Mouse (Mus musculus) liver, embryonic 15.5 days (tissue): ENCODE results near the gene Stx12. TPM values are rescaled to one million over a fixed set of nuclear protein-coding genes. Genes with fewer than 3 reads are reported as not detected.

ENCODE experiments used
- ATAC-seq: fragments of 200-750 bp; cut with Nextera tagmentation; 2 replicates; pipeline ENCODE4 v1.8.0; 2017; ENCODE audit warnings: moderate number of reproducible peaks, mild to moderate bottlenecking, moderate library complexity; ENCODE audit not compliant: insufficient read depth
- H3K27ac ChIP-seq: fragments of 300-500 bp; sonication (generic); replicated peaks from 2 replicates; pipeline ENCODE4 v1.5.1; 2015; ENCODE audit warnings: mild to moderate bottlenecking, inconsistent platforms
- H3K27me3 ChIP-seq: fragments of 300-500 bp; sonication (generic); 2 replicates; pipeline ENCODE4 v1.6.1; 2015; ENCODE audit warnings: mild to moderate bottlenecking, inconsistent platforms
- H3K36me3 ChIP-seq: fragments of 300-500 bp; sonication (generic); replicated peaks from 2 replicates; pipeline ENCODE4 v1.6.1; 2015; ENCODE audit warnings: moderate library complexity, mild to moderate bottlenecking, inconsistent platforms
- H3K4me1 ChIP-seq: fragments of 300-500 bp; sonication (generic); replicated peaks from 2 replicates; pipeline ENCODE4 v1.6.1; 2015; ENCODE audit warnings: inconsistent platforms
- H3K4me2 ChIP-seq: fragments of 300-500 bp; sonication (generic); 2 replicates; pipeline ENCODE4 v1.6.1; 2015; ENCODE audit warnings: moderate library complexity, mild to moderate bottlenecking, inconsistent platforms
- H3K4me3 ChIP-seq: fragments of 300-500 bp; sonication (generic); replicated peaks from 2 replicates; pipeline ENCODE4 v1.5.1; 2015; ENCODE audit warnings: mild to moderate bottlenecking, inconsistent platforms
- H3K9ac ChIP-seq: fragments of 300-500 bp; sonication (generic); 2 replicates; pipeline ENCODE4 v1.6.1; 2015; ENCODE audit warnings: moderate library complexity, mild to moderate bottlenecking, inconsistent platforms
- H3K9me3 ChIP-seq: fragments of 300-500 bp; sonication (generic); replicated peaks from 2 replicates; pipeline ENCODE4 v1.6.1; 2016; ENCODE audit warnings: inconsistent platforms
- WGBS: fragments of 180-500 bp; shearing (Covaris S2); methylation state at CpG from one replicate; pipeline ENCODE4 v1.1.7; 2015; ENCODE audit warnings: mixed read lengths; ENCODE audit not compliant: insufficient replicate concordance; 5-methylcytosine and 5-hydroxymethylcytosine counted together
- polyA plus RNA-seq: library from polyadenylated mRNA; unstranded; fragments of >200 nt; fragmentation: Nextera tagmentation; extraction: Ambion mirVana; gene quantifications from 2 replicates; pipeline ENCODE4 v1.2.1, GENCODE M21; 2015

Stx12 gene
- polyA plus RNA-seq, 1 experiment from 2014 or later: 15.9 TPM

DNA sequence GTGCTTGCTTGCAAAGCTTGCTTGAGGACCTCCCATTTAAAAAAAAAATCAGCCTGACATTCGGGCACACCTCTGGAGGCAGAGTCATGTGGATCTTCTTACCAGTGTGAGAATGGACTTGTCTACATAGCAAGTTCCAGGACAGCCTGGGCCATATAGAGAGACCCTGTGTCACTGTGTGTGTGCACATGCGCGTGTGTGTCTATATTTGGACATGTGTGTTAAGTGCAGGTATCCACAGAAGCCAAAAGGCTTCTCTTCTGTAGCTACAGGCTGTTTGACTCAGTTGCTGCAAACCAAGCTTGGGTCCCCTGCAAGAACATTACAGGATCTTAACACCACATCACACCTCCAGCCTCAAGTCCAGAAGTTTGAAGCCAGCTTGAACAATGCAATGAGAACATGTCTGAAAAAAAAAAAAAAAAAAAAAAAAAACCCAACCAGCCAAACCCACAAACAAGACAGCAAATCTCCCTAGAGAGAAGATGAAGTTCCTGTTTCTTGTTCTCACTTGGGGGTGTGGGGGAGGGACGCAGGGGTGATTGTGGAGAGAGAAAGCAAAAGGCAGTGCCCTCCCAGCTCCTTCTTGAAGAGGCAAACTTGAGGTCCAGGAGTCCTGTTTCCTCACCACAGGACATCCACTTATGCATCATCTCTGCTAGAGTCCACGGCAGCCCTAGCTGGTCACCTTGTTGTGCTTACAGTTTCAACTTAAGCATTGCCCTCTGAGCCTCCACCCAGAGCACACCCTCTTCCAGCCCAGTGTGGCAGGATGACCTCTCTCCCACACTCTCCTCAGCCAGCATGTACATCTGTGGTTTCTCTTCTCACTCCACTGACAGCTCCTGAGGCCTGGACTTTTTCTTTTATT lies 76.3 kb downstream of the Stx12 start:
- ATAC-seq: no peak

DNA sequence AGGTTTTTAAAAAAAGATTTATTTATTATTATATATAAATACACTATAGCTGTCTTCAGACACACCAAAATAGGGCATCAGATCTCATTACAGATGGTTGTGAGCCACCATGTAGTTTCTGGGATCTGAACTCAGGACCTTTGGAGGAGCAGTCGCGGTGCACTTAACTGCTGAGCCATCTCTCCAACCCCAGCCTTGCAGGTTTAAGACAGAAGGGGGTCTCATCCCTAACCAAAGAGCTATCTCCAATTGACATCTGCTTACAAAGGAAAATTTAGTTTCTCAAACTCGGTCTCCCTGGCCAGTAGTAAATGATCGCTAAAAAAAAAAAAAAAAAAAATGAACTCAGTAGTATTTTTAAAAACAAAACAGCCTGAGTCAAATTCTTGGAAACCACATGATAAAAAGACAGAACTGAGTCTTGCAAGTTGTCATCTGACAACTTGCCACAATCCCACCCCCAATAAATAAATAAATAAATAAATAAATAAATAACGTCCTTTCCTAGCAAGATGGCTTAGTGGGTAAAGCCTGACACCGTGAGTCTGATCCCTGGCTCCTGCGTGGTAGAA lies 77.6 kb downstream of the Stx12 start:
- Histone ChIP-seq H3K27ac (no peak overlapping the region), H3K4me2 (no peak overlapping the region), H3K36me3 (no peaks in the 10 kb centered on the region), H3K9me3 (0 out of 2 replicates have a peak, but pooled peaks cover 3% of the 10 kb centered on the region), H3K4me3 (no peak overlapping the region), H3K27me3 (no peaks in the 10 kb centered on the region), H3K4me1 (peaks cover 24% of the 10 kb centered on the region), H3K9ac (no peak overlapping the region)
- no peak for ATAC-seq
- 64% methylated on average over 7 of the region's 7 CpGs for WGBS

More for the DNA sequence above, 76.3 kb downstream of the Stx12 start:
- H3K27ac ChIP-seq: peak overlapping the region; percentile 67; the same call in 1 of the 2 replicates
- peaks cover 13% of the 10 kb centered on the region; the same call in 1 of the 2 replicates for H3K4me1 ChIP-seq
- H3K4me3 ChIP-seq: no peak overlapping the region
- 0 out of 2 replicates have a peak, but pooled peaks cover 3% of the 10 kb centered on the region for H3K9me3 ChIP-seq
- no peaks in the 10 kb centered on the region for H3K27me3 ChIP-seq
- H3K36me3 ChIP-seq: no peaks in the 10 kb centered on the region
- WGBS: 25% methylated on average over 5 of the region's 5 CpGs
- no peak overlapping the region for H3K9ac ChIP-seq
- H3K4me2 ChIP-seq: no peak overlapping the region

DNA sequence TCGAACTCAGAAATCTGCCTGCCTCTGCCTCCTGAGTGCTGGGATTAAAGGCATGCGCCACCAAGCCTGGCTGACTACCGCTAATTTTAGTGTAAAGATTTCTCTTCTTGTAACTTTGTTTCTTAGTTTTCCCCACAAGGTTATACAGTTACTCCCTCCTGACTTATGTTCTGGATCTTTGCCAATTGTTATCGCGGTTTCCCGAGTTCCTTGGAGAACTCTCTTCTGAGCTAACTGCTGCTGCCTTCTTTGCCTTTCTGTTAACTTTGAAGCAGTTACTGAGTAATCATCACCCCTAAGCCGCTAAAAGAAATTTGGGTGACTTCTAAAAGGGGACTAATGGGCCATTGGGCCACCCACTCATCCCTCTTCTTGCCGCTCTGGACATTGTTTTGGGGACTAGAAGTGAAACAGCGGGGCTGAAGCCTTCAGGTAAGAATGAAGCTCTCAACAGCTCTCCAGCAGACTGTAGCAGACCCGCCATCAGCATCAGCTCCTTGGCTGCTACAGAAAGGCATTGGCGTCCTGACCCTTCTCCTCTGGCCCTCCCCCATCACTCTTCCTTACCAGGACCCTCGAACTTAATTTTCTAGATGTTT lies 78.6 kb downstream of the Stx12 start:
- no peaks in the 10 kb centered on the region for H3K27me3 ChIP-seq
- no peak overlapping the region for H3K9ac ChIP-seq
- 0 out of 2 replicates have a peak overlapping the region, but pooled peaks have one; percentile 9 for H3K27ac ChIP-seq
- peaks cover 33% of the 10 kb centered on the region for H3K4me1 ChIP-seq
- 0 out of 2 replicates have a peak, but pooled peaks cover 2% of the 10 kb centered on the region for H3K9me3 ChIP-seq
- no peak overlapping the region for H3K4me3 ChIP-seq
- H3K36me3 ChIP-seq: no peaks in the 10 kb centered on the region
- no peak for ATAC-seq
- H3K4me2 ChIP-seq: no peak overlapping the region
- WGBS: 74% methylated on average over 12 of the region's 12 CpGs

DNA sequence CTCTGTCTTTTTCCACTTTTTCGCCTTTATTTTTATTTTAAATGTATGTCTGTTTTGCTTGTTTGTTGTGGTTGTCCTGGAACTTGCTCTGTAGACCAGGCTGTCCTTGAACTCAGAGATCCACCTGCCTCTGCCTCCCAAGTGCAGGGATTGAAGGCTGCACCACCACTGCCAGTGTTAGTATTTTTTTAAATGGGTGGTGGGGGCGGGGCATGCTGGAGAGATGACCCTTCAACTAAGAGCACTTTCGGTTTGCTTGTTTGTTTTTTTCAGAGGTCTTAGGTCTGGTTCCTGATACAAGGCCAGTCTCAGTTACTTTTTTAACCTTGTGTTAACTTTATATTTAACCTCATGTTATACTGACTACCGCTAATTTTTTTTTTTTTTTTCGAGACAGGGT lies 79.2 kb downstream of the Stx12 start:
- H3K9me3 ChIP-seq: no peaks in the 10 kb centered on the region
- WGBS: 67% methylated on average over 5 of the region's 5 CpGs
- no peak overlapping the region for H3K4me2 ChIP-seq
- H3K27me3 ChIP-seq: no peaks in the 10 kb centered on the region
- no peaks in the 10 kb centered on the region for H3K36me3 ChIP-seq
- H3K9ac ChIP-seq: no peak overlapping the region
- 0 out of 2 replicates have a peak overlapping the region, but pooled peaks have one; percentile 64 for H3K27ac ChIP-seq
- H3K4me1 ChIP-seq: peaks cover 34% of the 10 kb centered on the region
- H3K4me3 ChIP-seq: no peak overlapping the region
- no peak for ATAC-seq

DNA sequence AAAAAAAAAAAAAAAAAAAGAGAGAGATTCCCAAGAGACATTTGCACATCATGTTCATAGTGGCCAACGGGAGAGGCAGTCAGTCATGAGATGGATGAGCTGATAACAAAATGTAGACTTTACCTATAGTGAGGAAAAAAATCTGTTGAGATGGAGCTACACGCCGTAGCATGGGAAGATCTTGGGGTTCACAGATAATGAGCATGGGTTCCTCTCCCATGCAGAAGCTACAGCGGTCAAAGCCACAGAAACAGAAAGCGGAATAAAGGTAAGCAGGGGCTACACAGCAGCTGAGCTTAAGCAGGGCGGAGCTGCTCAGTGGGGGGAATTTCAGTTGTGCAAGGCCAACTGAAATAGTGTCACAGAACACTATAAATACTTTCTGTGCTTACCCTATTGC lies 80.0 kb downstream of the Stx12 start:
- 36% methylated on average over 6 of the region's 6 CpGs for WGBS
- Histone ChIP-seq H3K27me3 (no peaks in the 10 kb centered on the region), H3K36me3 (no peaks in the 10 kb centered on the region), H3K9me3 (no peaks in the 10 kb centered on the region), H3K9ac (no peak overlapping the region), H3K4me1 (peaks cover 33% of the 10 kb centered on the region), H3K4me3 (no peak overlapping the region), H3K4me2 (no peak overlapping the region), H3K27ac (0 out of 2 replicates have a peak overlapping the region, but pooled peaks have one; percentile 16)
- no peak for ATAC-seq

DNA sequence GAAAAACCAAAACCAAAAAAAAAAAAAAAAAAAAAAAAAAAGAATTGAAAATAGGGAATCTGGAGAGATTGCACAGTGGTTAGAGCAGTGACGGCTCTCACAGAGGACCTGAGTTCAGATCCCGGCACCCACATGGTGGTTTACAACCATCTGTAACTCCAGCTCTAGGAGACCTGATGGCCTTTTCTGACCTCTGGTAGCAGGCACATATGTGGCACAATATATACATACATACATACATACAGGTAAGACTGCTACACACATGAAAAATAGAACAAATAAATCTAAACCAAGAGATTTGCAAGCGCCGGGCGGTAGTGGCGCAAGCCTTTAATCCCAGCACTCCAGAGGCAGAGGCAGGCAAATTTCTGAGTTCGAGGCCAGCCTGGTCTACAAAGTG lies 80.4 kb downstream of the Stx12 start:
- H3K4me1 ChIP-seq: peaks cover 31% of the 10 kb centered on the region
- no peaks in the 10 kb centered on the region for H3K27me3 ChIP-seq
- no peak overlapping the region for H3K27ac ChIP-seq
- no peaks in the 10 kb centered on the region for H3K36me3 ChIP-seq
- 83% methylated on average over 7 of the region's 7 CpGs for WGBS
- ATAC-seq: no peak
- H3K9ac ChIP-seq: no peak overlapping the region
- H3K4me3 ChIP-seq: no peak overlapping the region
- no peak overlapping the region for H3K4me2 ChIP-seq
- H3K9me3 ChIP-seq: no peaks in the 10 kb centered on the region

Other genes starting within 250 kb of the Stx12 start
- gene Eya3, start 245.5 kb downstream of the Stx12 start, polyA plus RNA-seq: 14.4 and 14.9 TPM in 2 replicates
- 2.9 and 3.0 TPM in 2 replicates for gene Xkr8, start 152.0 kb downstream of the Stx12 start, polyA plus RNA-seq
- 1.0 and 1.1 TPM in 2 replicates for gene Smpdl3b, start 127.3 kb downstream of the Stx12 start, polyA plus RNA-seq
- 78.2 and 81.3 TPM in 2 replicates for gene Rpa2, start 116.2 kb downstream of the Stx12 start, polyA plus RNA-seq
- gene Themis2, start 88.1 kb downstream of the Stx12 start, polyA plus RNA-seq: 2.8 and 3.4 TPM in 2 replicates
- 22.3 and 22.5 TPM in 2 replicates for gene Ppp1r8, start 41.3 kb downstream of the Stx12 start, polyA plus RNA-seq
- 27.6 and 28.5 TPM in 2 replicates for gene Fam76a, start 38.0 kb upstream of the Stx12 start, polyA plus RNA-seq
- gene Fgr, start 89.6 kb upstream of the Stx12 start, polyA plus RNA-seq: 2.7 and 2.8 TPM in 2 replicates
- 1.1 and 1.3 TPM in 2 replicates for gene Ahdc1, start 126.8 kb upstream of the Stx12 start, polyA plus RNA-seq
- 44.0 and 52.0 TPM in 2 replicates for gene Wasf2, start 246.0 kb upstream of the Stx12 start, polyA plus RNA-seq